Mouse (Mus musculus) kidney, adult 11 months (tissue): ENCODE results near the gene Prdm2.

Experiments
- DNase-seq: peaks from one replicate; pipeline ENCODE4 v3.0.0; 2022

Gene Prdm2

GRCm38 (mm10) chr4:143100157-143100556, 112.6 kb downstream of the Prdm2 start:
- no peak for DNase-seq

DNA sequence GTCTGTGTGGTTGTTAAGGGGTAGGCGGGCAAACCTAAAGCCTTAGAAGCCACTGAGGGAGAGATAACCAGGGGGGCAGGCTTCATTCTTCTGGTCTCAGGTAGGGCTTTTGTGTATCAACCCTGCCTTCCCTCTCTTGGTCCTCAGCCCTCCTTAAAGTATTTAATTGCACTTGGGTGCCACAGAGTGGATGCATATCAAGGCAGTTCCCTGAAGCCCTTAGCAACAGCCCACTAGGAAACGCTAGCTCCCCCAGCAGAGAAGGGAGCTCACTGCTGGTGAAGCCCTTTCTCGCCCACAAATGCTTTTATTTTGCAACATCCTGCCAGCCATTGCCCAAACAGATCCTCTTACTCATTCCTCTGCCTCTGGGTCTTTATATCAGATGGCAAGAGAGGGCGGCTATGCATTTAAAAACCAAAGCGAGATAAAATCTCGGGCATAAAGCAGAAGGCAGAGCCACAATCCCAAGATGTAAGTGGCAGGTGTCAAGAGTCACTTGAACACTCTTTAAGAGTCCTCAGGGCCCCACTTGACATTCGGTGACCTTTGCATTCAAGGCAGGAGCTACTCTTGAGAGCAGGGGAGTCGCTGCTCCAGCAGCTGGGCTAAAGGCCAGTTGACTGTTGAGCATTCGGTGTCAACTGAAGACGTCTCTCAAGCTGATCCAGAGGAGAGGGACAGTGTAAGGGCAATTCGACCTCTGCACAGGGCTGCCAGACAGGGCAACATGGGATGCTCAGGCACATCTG, 113.3 kb downstream of the Prdm2 start:
- DNase-seq = no peak

GRCm38 (mm10) chr4:143092082-143092701, 120.6 kb downstream of the Prdm2 start:
- no peak for DNase-seq

DNA sequence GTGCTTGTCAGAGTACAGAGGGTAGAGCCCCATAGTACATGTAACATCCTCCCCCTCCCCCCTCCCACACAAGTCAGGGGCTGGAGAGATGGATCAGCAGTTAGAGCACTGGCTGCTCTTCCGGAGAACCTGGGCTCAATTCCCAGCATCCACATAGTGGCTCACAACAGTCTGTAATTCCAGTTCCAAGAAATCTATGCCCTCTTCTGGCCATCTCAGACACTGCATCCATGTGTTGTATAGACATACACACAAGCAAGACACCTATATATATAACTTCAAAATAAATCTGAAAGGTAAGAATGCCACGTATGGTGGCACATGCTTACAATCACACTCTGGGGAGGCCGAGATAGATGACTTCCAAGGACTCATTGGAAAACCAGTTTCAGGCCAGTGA, 122.2 kb downstream of the Prdm2 start:
- DNase-seq = no peak

DNA sequence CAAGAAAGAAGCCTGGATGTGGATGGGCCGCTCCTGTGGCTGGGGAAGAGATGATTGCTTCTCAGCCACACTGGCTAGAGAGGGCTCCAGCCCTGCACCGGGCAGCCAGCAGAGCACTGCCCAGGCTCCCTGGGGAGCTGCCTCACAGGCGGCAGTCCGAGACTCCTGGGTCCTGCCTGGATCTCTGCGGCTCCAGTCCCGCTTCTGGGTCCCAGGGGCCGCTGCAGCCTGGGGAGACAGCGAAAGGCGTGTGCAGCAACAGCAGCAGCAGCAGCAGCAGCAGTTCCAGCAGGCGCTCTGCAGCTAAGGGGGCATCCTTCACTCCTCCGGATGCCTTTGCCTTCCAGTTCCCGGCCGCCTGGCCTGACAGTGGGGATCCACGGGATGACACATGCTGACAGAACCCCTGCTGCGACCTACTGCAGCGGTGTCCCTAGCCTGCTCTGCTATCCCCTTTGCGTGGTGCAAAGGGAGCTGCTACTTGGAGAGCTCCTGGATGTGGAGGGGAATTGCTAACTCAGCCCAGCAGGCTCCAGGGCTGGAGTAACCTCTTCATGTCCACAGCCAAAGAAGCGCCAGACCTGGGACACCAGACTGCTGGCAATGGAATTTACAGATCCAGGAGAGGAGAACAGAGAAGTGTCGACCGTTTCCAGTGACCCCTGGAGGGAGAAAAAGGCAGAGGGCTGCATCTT, 138.6 kb downstream of the Prdm2 start:
- no peak for DNase-seq

GRCm38 (mm10) chr4:143071791-143072190, 141.0 kb downstream of the Prdm2 start:
- no peak for DNase-seq

DNA sequence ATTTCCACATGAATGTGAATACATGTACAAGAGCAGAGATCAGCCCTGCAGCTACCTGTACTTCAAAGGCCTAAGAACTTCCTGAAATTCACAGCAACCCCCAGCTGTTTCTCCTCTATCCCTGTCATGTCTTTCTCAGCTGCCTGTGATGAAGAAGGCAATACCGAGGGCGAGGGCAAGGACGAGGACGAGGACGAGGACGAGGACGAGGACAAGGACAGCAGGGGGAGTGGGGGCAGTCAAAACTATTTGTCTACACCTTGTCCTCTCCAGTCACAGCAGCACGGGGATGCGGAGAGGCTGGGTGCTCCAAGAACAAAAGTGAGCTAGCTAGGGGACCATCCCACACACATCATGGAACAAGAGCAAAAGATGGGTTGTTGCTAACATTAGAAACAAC, 145.8 kb downstream of the Prdm2 start:
- DNase-seq = no peak

GRCm38 (mm10) chr4:143058765-143059344, 153.9 kb downstream of the Prdm2 start:
- DNase-seq = no peak
